Mouse (Mus musculus) midbrain, embryonic 14.5 days (tissue): ENCODE measurements around the gene Gm5938. TPM values are rescaled to one million over a fixed set of nuclear protein-coding genes. Genes with fewer than 3 reads are reported as not detected.

Experiments
- ATAC-seq: fragments of 200-750 bp; cut with Nextera tagmentation; 2 replicates; pipeline ENCODE4 v1.8.0; 2017; ENCODE audit warnings: moderate number of reproducible peaks, moderate library complexity; ENCODE audit not compliant: low FRiP score, low TSS enrichment
- DNase-seq: peaks from one replicate; pipeline ENCODE4 v3.0.0-alpha.2; 2015
- H3K27ac ChIP-seq: fragments of 300-500 bp; sonication (generic); replicated peaks from 2 replicates; pipeline ENCODE4 v1.5.1; 2014; ENCODE audit warnings: mild to moderate bottlenecking, low read depth, low read length, moderate library complexity
- H3K27me3 ChIP-seq: fragments of 300-500 bp; sonication (generic); 2 replicates; pipeline ENCODE4 v1.6.1; 2014; ENCODE audit warnings: low read length, control low read depth, mixed read lengths; ENCODE audit not compliant: control insufficient read depth, insufficient read depth
- H3K36me3 ChIP-seq: fragments of 300-500 bp; sonication (generic); 2 replicates; pipeline ENCODE4 v1.6.1; 2014; ENCODE audit warnings: low read length, control low read depth; ENCODE audit not compliant: control insufficient read depth, insufficient read depth
- H3K4me1 ChIP-seq: fragments of 300-500 bp; sonication (generic); 2 replicates; pipeline ENCODE4 v1.6.1; 2014; ENCODE audit warnings: mild to moderate bottlenecking, antibody characterized with exemption, low read length, control low read depth; ENCODE audit not compliant: control insufficient read depth, insufficient read depth
- H3K4me2 ChIP-seq: fragments of 300-500 bp; sonication (generic); 2 replicates; pipeline ENCODE4 v1.6.1; 2014; ENCODE audit warnings: mild to moderate bottlenecking, low read length, moderate library complexity
- H3K4me3 ChIP-seq: fragments of 300-500 bp; sonication (generic); replicated peaks from 2 replicates; pipeline ENCODE4 v1.5.1; 2014; ENCODE audit warnings: low read depth, low read length
- H3K9ac ChIP-seq: fragments of 300-500 bp; sonication (generic); replicated peaks from 2 replicates; pipeline ENCODE4 v1.6.1; 2014; ENCODE audit warnings: mild to moderate bottlenecking, low read length, moderate library complexity
- H3K9me3 ChIP-seq: fragments of 300-500 bp; sonication (generic); 2 replicates; pipeline ENCODE4 v1.6.1; 2016; ENCODE audit warnings: low read length, control low read depth, mixed read lengths; ENCODE audit not compliant: control insufficient read depth
- WGBS: fragments of 180-500 bp; shearing (Covaris S2); extraction: QIAGEN DNeasy Blood & Tissue Kit; methylation state at CpG from one replicate; pipeline ENCODE4 v1.1.7; 2014; 5-methylcytosine and 5-hydroxymethylcytosine counted together
- polyA plus RNA-seq: library from polyadenylated mRNA; unstranded; fragments of >200 nt; fragmentation: Nextera tagmentation; extraction: Ambion mirVana; gene quantifications from 2 replicates; pipeline ENCODE4 v1.2.1, GENCODE M21; 2014

Gene Gm5938
- not detected in 2 replicates for polyA plus RNA-seq

GRCm38 (mm10) chrX:78125167-78125566 is at the start of gene Gm5938:
TSS of gene Gm5938 (plus strand) at chrX:78125467.
- Histone ChIP-seq H3K4me3 (no peak within 1 kb of the TSS), H3K9ac (no peak within 1 kb of the TSS), H3K9me3 (no peaks in the 10 kb centered on the region), H3K27ac (no peak within 1 kb of the TSS), H3K4me1 (no peaks in the 10 kb centered on the region), H3K4me2 (no peak within 1 kb of the TSS), H3K36me3 (no peaks in the 10 kb centered on the region), H3K27me3 (no peaks in the 10 kb centered on the region)
- 76% methylated on average over 1 of the region's 1 CpGs for WGBS
- DNase-seq, result no peak
- ATAC-seq, result no peak

- no peak within 1 kb of the TSS for H3K27ac ChIP-seq
- no peak within 1 kb of the TSS for H3K4me3 ChIP-seq
- H3K27me3 ChIP-seq, result no peaks in the 10 kb centered on the region
- ATAC-seq (no peak), DNase-seq (no peak)
- no peak within 1 kb of the TSS for H3K4me2 ChIP-seq
- no peak within 1 kb of the TSS for H3K9ac ChIP-seq
- no peaks in the 10 kb centered on the region for H3K36me3 ChIP-seq
- H3K9me3 ChIP-seq, result no peaks in the 10 kb centered on the region
- no peaks in the 10 kb centered on the region for H3K4me1 ChIP-seq
Measured at GRCm38 (mm10) chrX:78091274-78091673, 34.0 kb upstream of the Gm5938 start, which contains the start of gene Obp1a. TSS of gene Obp1a (minus strand) at chrX:78091374.

Other genes starting within 250 kb of the Gm5938 start
- not detected in 2 replicates for gene 5430402E10Rik, start 200.4 kb upstream of the Gm5938 start, polyA plus RNA-seq
- gene Obp1a, start 34.1 kb upstream of the Gm5938 start, polyA plus RNA-seq, result not detected in 2 replicates
- not detected in 2 replicates for gene Obp1b, start 61.3 kb downstream of the Gm5938 start, polyA plus RNA-seq
- gene Gm14743, start 120.5 kb downstream of the Gm5938 start, polyA plus RNA-seq, result not detected in 2 replicates
- not detected in 2 replicates for gene 4930480E11Rik, start 244.2 kb downstream of the Gm5938 start, polyA plus RNA-seq